Mouse (Mus musculus) layer of hippocampus, adult 8-10 months (tissue): ENCODE measurements around the gene Tmsb4x. TPM values are rescaled to one million over a fixed set of nuclear protein-coding genes. Genes with fewer than 3 reads are reported as not detected.

ENCODE experiments used
- DNase-seq, 2 experiments: peaks; one replicate each; pipeline ENCODE4 v3.0.0; 2022; ENCODE audit warnings: low spot score in 2 of 2
- total RNA-seq, 4 experiments: library from RNA; stranded (reverse); gene quantifications; 2 replicates each; pipeline ENCODE4 v1.2.4; 2022

The Tmsb4x gene
- total RNA-seq, result 1,000 to 10,000 TPM; 1,713 to 2,363 (median 1,977) TPM

DNA sequence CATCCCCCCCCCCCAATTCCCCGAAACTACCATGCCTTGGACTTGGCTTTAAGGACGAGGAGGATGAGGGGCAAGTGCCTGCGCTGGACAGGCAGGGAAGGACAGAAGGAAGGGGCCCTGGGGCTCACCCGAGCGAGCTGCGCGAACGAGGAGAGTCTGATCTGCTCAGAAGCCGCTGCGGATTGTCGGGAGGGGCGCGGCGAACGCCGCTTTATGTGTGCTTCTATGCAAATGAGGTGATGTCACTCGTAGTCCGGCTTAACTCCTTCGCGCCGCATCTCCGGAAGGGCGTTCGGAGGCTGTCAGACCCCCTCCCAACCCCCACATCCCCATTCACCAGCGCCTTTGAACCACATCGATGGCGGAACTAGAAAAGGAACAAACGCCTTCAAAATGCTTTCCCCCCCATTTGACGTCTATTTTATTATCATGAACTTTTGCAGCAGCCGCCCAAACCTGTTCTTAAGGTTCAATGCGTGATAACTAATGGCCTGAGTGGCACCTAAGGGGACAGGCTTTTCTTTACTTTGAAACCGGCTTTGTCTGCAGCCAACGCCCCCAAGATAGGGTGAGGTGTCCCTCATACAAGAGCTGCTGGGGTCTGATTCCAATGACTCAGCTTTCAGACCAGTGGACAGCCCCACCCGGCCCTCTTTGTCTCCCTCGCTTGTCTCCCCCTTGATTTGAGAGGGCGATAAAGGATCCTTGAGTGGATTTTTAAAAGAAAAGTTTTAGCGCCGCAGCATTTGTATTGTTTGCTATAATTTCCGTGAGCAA is at the start of gene Tmsb4x:
Tmsb4x (minus strand) TSS at position 338 of the 777 bp plus-strand sequence.
- peak; percentile 71 to 84 for DNase-seq

- DNase-seq, result no peak
These were observed 32.6 kb upstream of the Tmsb4x start for GRCm38 (mm10) chrX:167241736-167242135.

GRCm38 (mm10) chrX:167239293-167239921 is 30.3 kb upstream of the Tmsb4x start:
- no peak for DNase-seq

GRCm38 (mm10) chrX:167233104-167233687 is 24.1 kb upstream of the Tmsb4x start:
- peak in 1 of 2 experiments; percentile 78 for DNase-seq

DNA sequence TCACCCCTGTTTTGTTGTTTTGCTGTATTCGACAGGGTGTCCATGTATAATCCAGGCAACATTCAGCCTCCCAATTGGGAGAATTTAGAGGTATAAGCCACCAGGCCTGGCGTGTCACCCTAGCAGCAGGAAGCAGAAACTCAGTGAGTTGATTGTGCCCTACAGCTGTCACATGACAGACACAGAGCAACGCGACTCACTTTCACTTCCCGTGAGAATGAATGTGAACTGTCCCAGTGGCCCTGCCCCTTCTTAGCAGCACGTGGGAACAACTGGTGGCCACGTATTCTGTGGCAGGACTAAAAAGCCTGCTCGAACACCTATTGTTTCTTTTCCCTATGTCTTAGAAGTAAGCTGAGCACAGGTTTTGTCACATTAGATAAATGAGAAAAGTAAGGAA is 22.0 kb upstream of the Tmsb4x start:
- no peak for DNase-seq

DNA sequence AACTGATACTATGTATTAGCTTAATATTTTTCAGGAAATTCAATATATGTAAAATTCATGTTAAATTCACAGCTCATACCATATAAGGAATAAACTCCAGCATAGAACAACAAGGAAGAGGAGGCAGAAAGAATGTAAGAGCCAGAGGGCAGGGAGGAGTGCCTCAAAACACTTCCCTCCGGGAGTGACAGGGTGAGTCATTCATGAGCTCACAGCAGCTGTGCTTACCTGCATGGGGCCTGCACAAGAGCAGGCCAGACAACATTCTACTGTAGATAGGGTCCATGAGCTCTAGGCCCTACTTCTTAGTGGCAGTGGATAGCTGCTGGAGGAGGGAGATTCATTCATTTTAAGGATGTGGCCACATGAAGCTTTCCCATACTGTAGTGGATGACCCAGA is 20.7 kb upstream of the Tmsb4x start:
- DNase-seq, result no peak

DNA sequence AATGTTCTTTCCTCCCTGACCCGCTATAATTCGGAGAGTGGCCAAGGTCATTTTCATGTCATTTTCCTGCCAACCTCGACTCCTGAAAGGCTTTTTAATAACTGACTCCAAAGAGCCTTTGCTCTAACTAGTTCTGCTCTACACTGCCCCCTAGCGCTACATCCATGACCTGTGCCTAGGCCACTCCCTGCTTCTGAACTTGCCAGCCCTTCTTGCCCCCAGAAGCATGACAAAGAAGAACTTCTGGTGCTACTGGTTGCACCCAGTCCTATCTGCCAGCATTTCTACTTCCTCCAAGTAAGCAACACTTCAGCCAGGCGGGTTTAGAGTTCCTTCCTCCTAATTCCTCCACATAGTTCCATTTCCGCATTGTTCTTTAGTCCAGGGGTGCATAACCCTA is 20.1 kb upstream of the Tmsb4x start:
- DNase-seq, result no peak

- no peak for DNase-seq
These were observed 18.6 kb upstream of the Tmsb4x start for GRCm38 (mm10) chrX:167227756-167228155.

GRCm38 (mm10) chrX:167227138-167227537 is 18.0 kb upstream of the Tmsb4x start:
- DNase-seq, result no peak

GRCm38 (mm10) chrX:167226570-167226969 is 17.5 kb upstream of the Tmsb4x start:
- no peak for DNase-seq

- no peak for DNase-seq
These were observed 3.6 kb upstream of the Tmsb4x start for GRCm38 (mm10) chrX:167212707-167213106.

GRCm38 (mm10) chrX:167211871-167212555 is 2.9 kb upstream of the Tmsb4x start:
- no peak for DNase-seq

GRCm38 (mm10) chrX:167210319-167210728 is 1.2 kb upstream of the Tmsb4x start:
- DNase-seq, result no peak

GRCm38 (mm10) chrX:167209828-167210227 is 713 bp upstream of the Tmsb4x start:
- DNase-seq, result no peak

- no peak for DNase-seq
These were observed 652 bp downstream of the Tmsb4x start for GRCm38 (mm10) chrX:167208506-167208820.

DNA sequence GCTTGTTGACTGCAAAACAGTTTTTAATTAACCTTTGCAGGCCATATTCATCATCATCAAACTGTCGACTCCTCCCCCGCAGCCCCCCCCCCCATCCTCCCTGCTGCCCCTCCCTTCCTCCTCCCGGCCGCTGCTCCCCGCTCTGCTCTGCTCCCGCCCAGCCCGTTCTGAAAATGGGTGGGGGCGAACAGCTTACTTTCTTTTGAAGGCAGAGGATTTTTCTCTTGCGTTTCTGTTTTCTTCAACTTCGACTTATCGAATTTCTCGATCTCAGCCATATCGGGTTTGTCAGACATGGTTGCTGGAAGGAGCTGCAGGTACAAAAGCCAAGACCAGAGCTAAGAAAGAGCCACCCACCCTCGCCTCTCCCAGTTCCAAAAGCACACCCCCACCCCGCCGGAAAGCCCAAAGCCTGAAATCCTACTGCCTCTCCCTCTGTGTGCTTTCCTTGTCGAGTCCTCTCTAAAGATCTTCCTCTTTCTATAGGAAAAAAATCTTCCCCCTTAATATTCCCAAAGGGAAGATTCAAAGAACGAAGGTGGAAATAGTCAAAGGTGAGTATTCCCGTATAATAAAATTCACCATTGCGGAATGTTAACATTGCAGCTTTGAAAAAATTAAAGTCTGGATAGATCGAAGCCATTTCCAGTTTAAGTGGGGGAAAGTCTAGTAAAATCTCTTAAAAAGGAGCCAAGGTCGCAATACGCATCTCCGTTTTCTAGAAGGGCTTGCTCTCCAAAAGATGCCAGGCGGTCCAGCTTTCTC is 1.2 kb downstream of the Tmsb4x start:
- DNase-seq, result no peak

DNA sequence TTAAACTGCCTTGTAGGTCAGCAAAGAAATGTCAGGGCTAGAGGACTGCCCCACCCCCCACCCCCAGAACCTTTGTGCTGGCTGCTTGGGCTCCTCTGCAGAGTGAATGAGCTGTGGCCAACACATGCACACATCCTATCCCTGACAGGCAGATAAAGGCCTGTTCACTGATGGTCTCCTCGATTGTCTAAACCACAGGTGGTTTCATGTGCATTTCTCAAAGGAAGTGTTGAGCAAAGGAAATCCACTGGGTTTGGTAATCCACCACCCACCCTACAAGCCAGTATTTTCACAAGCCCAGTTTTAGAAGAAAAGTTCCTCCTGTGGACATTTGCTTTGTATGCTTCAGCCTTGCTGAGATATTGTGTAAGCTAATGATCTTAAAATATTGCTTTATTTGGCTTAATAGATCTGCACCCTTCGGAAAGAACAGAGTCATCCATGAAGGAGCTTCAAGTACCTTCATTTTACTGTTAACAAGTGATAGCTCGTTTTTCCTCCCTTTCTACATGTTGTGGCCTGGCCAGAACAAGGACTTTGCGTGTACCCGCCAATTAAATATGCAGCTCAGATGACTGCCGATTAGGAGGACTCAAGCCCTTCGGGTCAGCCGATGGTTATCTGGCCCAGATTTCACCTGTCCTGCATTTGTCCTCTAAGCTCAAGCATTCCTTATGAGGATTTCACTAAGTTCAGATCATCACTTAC is 3.1 kb downstream of the Tmsb4x start:
- DNase-seq, result no peak

- DNase-seq, result no peak
These were observed 7.8 kb downstream of the Tmsb4x start for GRCm38 (mm10) chrX:167201365-167201764.

DNA sequence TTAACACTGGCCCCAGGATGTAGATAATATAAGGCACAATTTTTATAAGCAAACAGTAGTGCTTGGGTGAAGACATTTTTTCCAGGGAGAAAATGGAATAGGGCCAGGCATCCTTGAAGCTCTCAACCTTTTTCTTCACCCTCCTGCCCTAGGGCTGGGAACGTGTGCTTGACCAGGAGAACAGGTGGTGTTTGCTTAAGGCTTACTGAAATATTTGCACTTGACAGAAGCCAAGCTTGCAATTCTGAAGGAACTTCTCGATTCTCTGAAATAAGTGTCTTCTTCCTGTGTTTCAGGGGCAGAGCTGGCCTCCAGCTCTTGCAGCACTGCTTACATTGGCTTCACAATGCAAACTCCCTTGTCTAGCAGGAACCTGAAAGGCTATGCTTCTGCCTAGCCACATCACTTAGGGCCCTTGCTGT is 13.9 kb downstream of the Tmsb4x start:
- DNase-seq, result no peak

- DNase-seq, result no peak
These were observed 22.8 kb downstream of the Tmsb4x start for GRCm38 (mm10) chrX:167186306-167186705.

GRCm38 (mm10) chrX:167183535-167183934 is 25.6 kb downstream of the Tmsb4x start:
- DNase-seq, result no peak
